Mouse (Mus musculus): ENCODE measurements around the gene Slc22a23.
A peak's percentile ranks its signal among the peaks of the same experiment; 100 is the strongest.
"Not testable (repeated sequence)": the region's sequence is repeated elsewhere in the genome, so short reads cannot be mapped to it uniquely, and the experiment has no call there.

Slc22a23 gene

DNA sequence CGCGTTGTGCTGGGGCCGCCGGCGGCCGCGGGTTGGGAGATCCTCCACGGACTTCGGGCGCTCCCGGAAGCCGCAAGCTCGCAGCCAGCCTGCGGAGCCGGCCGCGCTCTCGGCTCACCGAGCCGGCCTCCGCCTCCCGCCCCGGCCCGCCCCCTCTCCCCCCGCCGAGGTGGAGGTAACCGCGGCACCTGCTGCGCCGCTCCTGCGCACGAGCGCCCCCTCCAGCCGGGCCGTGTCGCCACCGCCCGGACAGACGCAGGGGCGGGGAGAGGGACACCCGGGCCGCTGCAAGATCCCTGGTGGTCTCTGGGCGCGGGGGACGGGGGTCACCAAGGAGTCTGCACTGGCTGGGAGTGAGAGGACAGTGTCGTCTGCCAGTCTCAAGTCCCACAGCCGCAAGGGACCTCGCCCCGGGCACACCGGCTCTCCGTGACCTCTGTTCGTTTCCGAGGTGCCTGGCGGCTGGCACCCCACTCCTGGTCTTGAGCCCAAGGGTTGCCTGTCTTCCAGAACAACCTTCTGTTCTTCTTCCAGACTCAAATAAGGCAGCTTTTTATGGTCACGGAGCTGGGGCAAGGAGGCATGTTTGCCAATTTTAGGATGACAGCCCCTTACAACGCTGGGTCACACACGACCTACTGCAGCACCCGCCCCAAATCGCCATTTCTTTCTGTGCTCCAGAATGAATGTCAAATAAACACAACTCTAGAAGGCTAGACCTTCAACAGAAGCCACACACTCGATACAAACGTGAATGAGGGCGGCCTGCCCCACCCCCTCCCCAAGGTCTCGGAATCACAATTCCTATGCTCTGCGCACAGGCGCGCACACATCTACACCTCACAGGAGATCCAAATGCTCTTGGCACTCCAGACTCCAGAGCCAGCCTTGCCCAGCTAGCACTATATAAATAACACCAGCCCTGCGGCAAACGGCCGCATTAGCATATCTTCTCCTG is at the start of gene Slc22a23:
TSS of gene Slc22a23 (minus strand) at position 55 of the 958 bp plus-strand sequence.
- peak; percentile 85 for DNase-seq

GRCm38 (mm10) chr13:34394305-34394704 is 49.3 kb upstream of the Slc22a23 start:
- not testable (repeated sequence) for DNase-seq

DNA sequence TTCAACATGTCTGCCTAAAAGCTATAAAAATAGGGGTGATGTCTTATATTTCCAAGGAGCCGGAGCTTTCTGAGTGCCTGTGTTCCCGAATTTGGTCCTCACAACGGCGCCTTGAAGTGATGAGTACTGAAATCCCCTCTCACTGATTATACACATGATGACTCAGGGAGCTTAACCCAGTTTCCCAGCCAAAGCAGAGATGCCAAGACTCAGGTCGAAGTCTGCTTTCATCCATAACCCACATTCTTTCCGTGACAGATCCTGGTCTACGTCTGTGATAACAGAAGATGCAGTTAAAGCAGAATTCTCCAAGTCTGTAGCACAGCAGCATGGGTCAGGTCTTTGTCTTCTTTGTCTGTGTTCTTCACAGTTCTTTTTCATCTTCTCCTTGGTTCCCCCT is 47.4 kb upstream of the Slc22a23 start:
- DNase-seq: no peak

DNA sequence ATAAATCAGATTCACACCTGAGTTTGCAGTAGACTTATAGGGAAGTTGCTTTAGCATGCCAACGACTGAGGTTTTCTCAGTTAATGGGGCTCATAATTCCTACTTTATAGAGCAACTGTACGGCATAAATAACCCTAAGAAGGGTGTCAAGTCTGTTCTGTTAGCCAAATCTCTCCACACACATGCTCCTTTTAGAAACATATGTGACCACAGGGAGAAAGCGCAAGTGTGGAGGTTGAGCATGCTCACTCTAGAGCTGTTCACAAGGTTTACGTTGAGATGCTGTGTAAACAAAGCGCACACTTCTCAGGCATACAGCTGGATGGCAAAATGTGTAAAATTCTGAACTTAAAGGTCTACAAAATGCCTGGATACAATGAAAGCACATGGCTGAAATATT is 43.2 kb upstream of the Slc22a23 start:
- DNase-seq: no peak

DNA sequence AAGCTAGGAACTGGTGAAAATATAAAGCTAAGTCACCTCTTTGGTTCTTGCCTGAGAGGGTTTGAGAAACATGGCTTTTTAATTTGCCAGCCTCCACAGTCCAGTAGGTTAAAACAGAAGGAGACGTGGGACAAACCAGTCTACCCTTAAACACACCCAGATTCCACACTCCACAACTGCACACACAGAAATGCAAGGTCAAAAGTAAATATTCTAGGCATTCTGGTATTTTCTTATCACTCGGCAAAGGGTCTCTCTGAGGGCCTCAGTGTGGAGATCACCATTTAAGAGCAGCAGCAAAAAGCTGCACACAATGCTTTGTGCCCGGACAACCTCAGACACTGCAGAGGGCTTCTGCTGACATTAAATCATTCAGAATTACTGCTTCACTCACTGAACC is 38.4 kb upstream of the Slc22a23 start:
- DNase-seq: no peak

DNA sequence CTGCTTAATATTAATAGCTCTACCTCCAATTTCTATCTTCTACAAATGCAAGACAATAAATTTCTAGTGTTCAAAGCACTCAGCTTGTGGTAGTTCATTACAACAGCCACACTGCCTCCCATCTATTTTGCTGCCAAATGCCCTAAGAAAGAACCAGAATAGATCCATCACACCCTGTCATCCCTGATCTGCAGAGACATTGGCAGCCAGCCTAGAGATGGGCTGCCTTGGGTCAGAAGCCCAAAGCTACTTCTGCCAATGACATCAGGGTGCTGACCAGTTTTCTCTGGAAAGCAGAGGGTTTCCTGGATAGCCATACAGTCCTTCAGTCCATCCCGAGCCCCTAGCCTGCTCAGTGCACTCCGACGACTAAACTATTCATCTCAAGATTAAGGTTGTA is 33.9 kb upstream of the Slc22a23 start:
- no peak for DNase-seq

- DNase-seq: no peak
Observed at GRCm38 (mm10) chr13:34375145-34375544, 30.2 kb upstream of the Slc22a23 start.

- DNase-seq: no peak
Observed at GRCm38 (mm10) chr13:34372870-34373478, 28.0 kb upstream of the Slc22a23 start.

GRCm38 (mm10) chr13:34371951-34372869 is 27.2 kb upstream of the Slc22a23 start:
- no peak for DNase-seq

DNA sequence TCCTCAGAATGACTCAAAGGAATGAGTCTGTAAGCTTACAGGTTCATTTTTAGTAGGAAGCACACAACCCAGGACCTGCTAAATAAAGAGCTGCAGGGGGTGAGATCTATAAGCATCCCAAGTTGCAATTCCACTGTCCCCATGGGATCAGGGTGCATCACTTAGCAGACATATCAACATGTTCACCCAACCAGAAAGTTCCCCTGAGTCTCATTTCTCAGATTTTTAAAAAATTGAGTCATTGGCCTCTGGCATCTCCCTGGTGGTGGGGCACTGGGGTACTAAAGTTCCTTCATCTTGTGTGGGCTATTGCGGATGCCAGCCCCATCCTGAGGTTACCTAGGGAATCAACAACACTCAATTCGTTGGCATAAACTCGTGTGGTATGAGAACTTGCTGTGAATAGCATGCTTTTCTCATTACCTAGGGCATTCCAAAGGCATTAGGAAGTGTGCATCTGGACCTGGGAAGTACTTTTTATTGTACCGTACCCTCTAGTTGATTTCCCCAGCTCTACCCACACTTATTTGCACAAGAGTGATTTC is 25.4 kb upstream of the Slc22a23 start:
- no peak for DNase-seq

DNA sequence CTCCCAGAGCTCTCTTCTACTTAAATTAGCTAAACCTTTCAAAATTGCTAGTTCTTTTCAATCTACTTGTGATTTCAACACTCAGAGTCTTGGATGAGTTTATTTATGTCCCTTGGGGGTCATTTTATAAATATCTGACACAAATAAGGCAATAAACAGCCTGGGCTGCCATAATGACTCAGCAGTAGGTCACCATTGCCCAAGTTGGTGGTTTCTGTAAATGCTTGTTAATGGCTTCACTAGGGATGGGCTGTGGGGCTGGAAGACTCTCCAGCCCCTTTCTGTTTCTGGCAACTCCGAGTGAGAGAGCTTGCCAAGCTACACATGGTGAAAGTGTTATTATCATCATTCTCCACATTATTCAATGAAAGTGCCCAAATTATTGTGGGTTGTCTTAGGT is 20.2 kb upstream of the Slc22a23 start:
- DNase-seq: no peak

- no peak for DNase-seq
Observed at GRCm38 (mm10) chr13:34355656-34356055, 10.7 kb upstream of the Slc22a23 start.

DNA sequence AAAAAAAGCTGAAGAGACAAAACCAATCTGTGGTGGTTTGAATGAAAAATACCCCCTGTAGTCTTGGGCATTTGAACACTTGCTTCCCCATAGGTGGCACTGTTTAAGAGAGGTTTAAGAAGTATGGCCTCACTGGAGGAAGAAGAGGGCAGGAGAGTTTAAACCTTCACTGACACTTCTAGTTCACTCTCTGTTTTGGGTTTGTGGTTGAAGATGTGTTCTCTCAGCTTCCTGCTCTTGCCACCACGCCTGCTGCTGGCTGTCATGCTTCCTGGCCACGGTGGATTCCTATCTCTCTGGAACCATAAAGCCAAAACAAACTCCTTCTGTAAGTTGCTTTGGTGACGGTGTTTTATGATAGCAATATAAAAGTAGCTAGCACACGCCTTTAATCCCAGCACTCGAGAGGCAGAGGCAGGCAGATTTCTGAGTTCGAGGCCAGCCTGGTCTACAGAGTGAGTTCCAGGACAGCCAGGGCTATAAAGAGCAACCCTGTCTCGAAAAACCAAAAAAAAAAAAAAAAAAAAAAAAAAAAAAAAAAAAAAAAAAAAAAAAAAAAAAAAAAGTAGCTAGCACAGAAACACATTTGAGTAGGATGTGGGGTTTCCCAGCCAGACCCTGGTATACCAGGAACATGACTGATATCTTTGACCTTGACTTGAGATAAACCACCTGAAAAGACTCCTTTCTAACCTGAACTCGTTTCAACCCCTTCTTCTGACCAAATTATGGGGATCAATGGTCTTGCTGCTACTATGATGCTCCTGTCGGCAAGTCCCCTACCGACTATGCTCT is 10.0 kb upstream of the Slc22a23 start:
- DNase-seq: no peak

DNA sequence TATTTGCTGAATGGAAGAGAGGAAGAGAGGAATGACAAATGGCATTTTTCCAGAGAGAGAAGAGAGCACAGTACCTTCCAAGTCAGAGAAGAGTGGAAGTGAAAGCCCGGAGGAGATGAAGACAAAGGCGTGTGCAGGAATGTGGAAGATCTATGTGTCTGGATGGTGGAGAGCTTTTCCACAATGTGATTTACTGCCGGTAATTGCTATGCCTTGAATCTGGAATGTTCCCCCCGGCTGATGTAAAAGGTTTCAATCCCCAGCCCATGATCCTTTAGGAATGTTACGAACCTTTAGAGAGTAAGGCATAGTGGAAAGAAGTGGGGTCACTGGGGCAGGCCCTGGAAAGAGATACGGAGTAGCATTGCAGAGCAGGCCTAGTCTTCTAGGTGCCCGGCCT is 8.3 kb upstream of the Slc22a23 start:
- DNase-seq: no peak

- DNase-seq: no peak
Observed at GRCm38 (mm10) chr13:34351437-34351836, 6.5 kb upstream of the Slc22a23 start.

GRCm38 (mm10) chr13:34347960-34348889 is 3.2 kb upstream of the Slc22a23 start:
- DNase-seq: no peak

GRCm38 (mm10) chr13:34346748-34347147 is 1.8 kb upstream of the Slc22a23 start:
- DNase-seq: no peak

- DNase-seq: no peak
Observed at GRCm38 (mm10) chr13:34346238-34346637, 1.3 kb upstream of the Slc22a23 start.

GRCm38 (mm10) chr13:34344376-34345127 is 430 bp downstream of the Slc22a23 start:
- DNase-seq: peak; percentile 45

Measured in cerebellum, adult 11 months (tissue).